Mouse (Mus musculus): Measurements from ENCODE around the gene Nepro. TPM values are rescaled to one million over a fixed set of nuclear protein-coding genes. Genes with fewer than 3 reads are reported as not detected.

The Nepro gene
- polyA plus RNA-seq, 1 experiment, result 3.9 TPM

GRCm38 (mm10) chr16:44716305-44717140, 7.6 kb upstream of the Nepro start:
- peaks cover 12% of the 10 kb centered on the region; the same call in 1 of the 2 replicates for H3K4me1 ChIP-seq (ENCODE audit: control insufficient read depth, insufficient read depth, low read length)
- H3K27me3 ChIP-seq (ENCODE audit: control insufficient read depth, insufficient read depth, low read length), result no peaks in the 10 kb centered on the region
- TF ChIP-seq CTCF (IDR thresholded peaks at IDR 0.05; ENCODE audit: borderline replicate concordance, insufficient read depth, low read depth, low read length) (peak; percentile 43; the same call in 1 of the 2 replicates), POLR2A (IDR thresholded peaks at IDR 0.05; ENCODE audit: borderline replicate concordance, insufficient read depth, low read length) (no peak)
- peak overlapping the region; percentile 11 for H3K4me3 ChIP-seq (replicated peaks; ENCODE audit: insufficient read depth, low read depth, low read length)
- peak overlapping the region; percentile 76 for H3K27ac ChIP-seq (ENCODE audit: insufficient read depth, low read length)
- peak; percentile 69 to 85 for DNase-seq
- 7% methylated on average over 10 of the region's 10 CpGs for WGBS

DNA sequence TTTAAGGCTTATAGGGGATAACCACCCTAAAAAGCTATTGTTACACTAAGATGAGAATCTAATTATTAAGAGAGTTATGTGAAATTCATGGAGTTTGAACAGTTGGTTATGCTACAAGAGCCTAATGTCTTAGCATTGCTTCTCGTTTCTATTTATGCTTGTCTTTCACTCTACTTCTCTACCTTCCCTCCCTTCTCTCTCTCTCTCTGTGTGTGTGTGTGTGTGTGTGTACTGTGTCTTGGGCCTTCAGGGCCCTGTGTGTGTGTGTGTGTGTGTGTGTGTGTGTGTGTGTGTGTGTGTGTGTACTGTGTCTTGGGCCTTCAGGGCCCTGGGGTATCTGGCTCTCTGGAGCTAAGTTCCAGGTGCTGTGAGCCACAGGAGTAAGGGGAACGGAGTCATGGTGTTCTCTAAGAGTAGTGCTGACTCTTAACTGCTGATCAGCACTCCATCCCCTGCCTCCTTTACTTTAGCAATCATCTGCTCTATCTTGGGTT, 6.9 kb upstream of the Nepro start:
- Histone ChIP-seq H3K4me3 (replicated peaks; ENCODE audit: insufficient read depth, low read depth, low read length) (no peak overlapping the region), H3K27me3 (ENCODE audit: control insufficient read depth, insufficient read depth, low read length) (no peaks in the 10 kb centered on the region), H3K27ac (ENCODE audit: insufficient read depth, low read length) (peak overlapping the region; percentile 67; the same call in 1 of the 2 replicates), H3K4me1 (ENCODE audit: control insufficient read depth, insufficient read depth, low read length) (peaks cover 12% of the 10 kb centered on the region; the same call in 1 of the 2 replicates)
- DNase-seq, result no peak
- TF ChIP-seq POLR2A (IDR thresholded peaks at IDR 0.05; ENCODE audit: borderline replicate concordance, insufficient read depth, low read length), result no peak
- no peak for TF ChIP-seq CTCF (IDR thresholded peaks at IDR 0.05; ENCODE audit: borderline replicate concordance, insufficient read depth, low read depth, low read length)
- WGBS, result 31% methylated on average over 2 of the region's 2 CpGs

- no peaks in the 10 kb centered on the region for H3K27me3 ChIP-seq (ENCODE audit: control insufficient read depth, insufficient read depth, low read length)
- peaks cover 12% of the 10 kb centered on the region; the same call in 1 of the 2 replicates for H3K4me1 ChIP-seq (ENCODE audit: control insufficient read depth, insufficient read depth, low read length)
- H3K27ac ChIP-seq (ENCODE audit: insufficient read depth, low read length), result no peak overlapping the region
- WGBS, result 72% methylated on average over 2 of the region's 2 CpGs
- TF ChIP-seq POLR2A (IDR thresholded peaks at IDR 0.05; ENCODE audit: borderline replicate concordance, insufficient read depth, low read length), result no peak
- TF ChIP-seq CTCF (IDR thresholded peaks at IDR 0.05; ENCODE audit: borderline replicate concordance, insufficient read depth, low read depth, low read length), result peak; percentile 20; the same call in 1 of the 2 replicates
- no peak for DNase-seq
- no peak overlapping the region for H3K4me3 ChIP-seq (replicated peaks; ENCODE audit: insufficient read depth, low read depth, low read length)
These were observed 6.3 kb upstream of the Nepro start for GRCm38 (mm10) chr16:44717838-44718237.

- Histone ChIP-seq H3K4me1 (ENCODE audit: control insufficient read depth, insufficient read depth, low read length) (peaks cover 12% of the 10 kb centered on the region; the same call in 1 of the 2 replicates), H3K27me3 (ENCODE audit: control insufficient read depth, insufficient read depth, low read length) (no peaks in the 10 kb centered on the region), H3K27ac (ENCODE audit: insufficient read depth, low read length) (no peak overlapping the region), H3K4me3 (replicated peaks; ENCODE audit: insufficient read depth, low read depth, low read length) (no peak overlapping the region)
- TF ChIP-seq CTCF (IDR thresholded peaks at IDR 0.05; ENCODE audit: borderline replicate concordance, insufficient read depth, low read depth, low read length) (no peak), POLR2A (IDR thresholded peaks at IDR 0.05; ENCODE audit: borderline replicate concordance, insufficient read depth, low read length) (no peak)
- no peak for DNase-seq
- 54% methylated on average over 7 of the region's 7 CpGs for WGBS
These were observed 4.8 kb upstream of the Nepro start for GRCm38 (mm10) chr16:44719349-44719748.

- WGBS, result 60% methylated on average over 3 of the region's 3 CpGs
These were observed 3.6 kb upstream of the Nepro start for GRCm38 (mm10) chr16:44720518-44720917.

GRCm38 (mm10) chr16:44722666-44723065, 1.4 kb upstream of the Nepro start:
- no peak overlapping the region for H3K27ac ChIP-seq (ENCODE audit: insufficient read depth, low read length)
- H3K27me3 ChIP-seq (ENCODE audit: control insufficient read depth, insufficient read depth, low read length), result no peaks in the 10 kb centered on the region
- peaks cover 2% of the 10 kb centered on the region; the same call in 1 of the 2 replicates for H3K4me1 ChIP-seq (ENCODE audit: control insufficient read depth, insufficient read depth, low read length)
- 79% methylated on average over 2 of the region's 2 CpGs for WGBS
- no peak overlapping the region for H3K4me3 ChIP-seq (replicated peaks; ENCODE audit: insufficient read depth, low read depth, low read length)
- TF ChIP-seq CTCF (IDR thresholded peaks at IDR 0.05; ENCODE audit: borderline replicate concordance, insufficient read depth, low read depth, low read length) (no peak), POLR2A (IDR thresholded peaks at IDR 0.05; ENCODE audit: borderline replicate concordance, insufficient read depth, low read length) (no peak)
- no peak for DNase-seq

More at GRCm38 (mm10) chr16:44720518-44720917, 3.6 kb upstream of the Nepro start:
- Histone ChIP-seq H3K27me3 (ENCODE audit: control insufficient read depth, insufficient read depth, low read length) (no peaks in the 10 kb centered on the region), H3K27ac (ENCODE audit: insufficient read depth, low read length) (no peak overlapping the region), H3K4me3 (replicated peaks; ENCODE audit: insufficient read depth, low read depth, low read length) (no peak overlapping the region), H3K4me1 (ENCODE audit: control insufficient read depth, insufficient read depth, low read length) (peaks cover 15% of the 10 kb centered on the region; the same call in 1 of the 2 replicates)
- DNase-seq, result no peak
- TF ChIP-seq POLR2A (IDR thresholded peaks at IDR 0.05; ENCODE audit: borderline replicate concordance, insufficient read depth, low read length), result no peak
- peak; percentile 27; the same call in 1 of the 2 replicates for TF ChIP-seq CTCF (IDR thresholded peaks at IDR 0.05; ENCODE audit: borderline replicate concordance, insufficient read depth, low read depth, low read length)

DNA sequence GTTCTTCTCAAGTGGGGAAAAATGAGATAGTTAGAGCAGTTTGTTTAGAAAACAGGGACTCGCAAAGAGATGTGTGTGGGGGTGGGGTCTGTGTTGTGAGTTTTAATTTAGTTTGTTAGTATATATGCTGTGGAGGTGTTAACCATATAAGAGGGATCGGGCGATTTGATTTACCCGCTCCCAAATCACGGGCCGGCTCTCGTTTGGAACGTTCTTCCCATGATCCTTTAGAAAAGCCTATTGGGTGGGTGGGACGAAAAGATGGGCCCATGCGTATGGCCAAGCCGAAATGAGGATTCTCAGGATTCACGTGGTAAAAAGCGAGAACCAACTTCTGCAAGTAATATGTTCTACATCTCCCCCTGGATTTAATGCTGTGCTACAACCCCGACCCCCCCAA, 746 bp downstream of the Nepro start:
- under 1% methylated on average over 14 of the region's 14 CpGs for WGBS
- Histone ChIP-seq H3K4me1 (ENCODE audit: control insufficient read depth, insufficient read depth, low read length) (peaks cover 2% of the 10 kb centered on the region; the same call in 1 of the 2 replicates), H3K27me3 (ENCODE audit: control insufficient read depth, insufficient read depth, low read length) (no peaks in the 10 kb centered on the region), H3K27ac (ENCODE audit: insufficient read depth, low read length) (peak overlapping the region; percentile 2; the same call in 1 of the 2 replicates), H3K4me3 (replicated peaks; ENCODE audit: insufficient read depth, low read depth, low read length) (peak overlapping the region; percentile 80)
- DNase-seq, result no peak
- TF ChIP-seq POLR2A (IDR thresholded peaks at IDR 0.05; ENCODE audit: borderline replicate concordance, insufficient read depth, low read length), result no peak
